Mouse (Mus musculus): ENCODE results near the gene Slc44a1.

Gene Slc44a1

DNA sequence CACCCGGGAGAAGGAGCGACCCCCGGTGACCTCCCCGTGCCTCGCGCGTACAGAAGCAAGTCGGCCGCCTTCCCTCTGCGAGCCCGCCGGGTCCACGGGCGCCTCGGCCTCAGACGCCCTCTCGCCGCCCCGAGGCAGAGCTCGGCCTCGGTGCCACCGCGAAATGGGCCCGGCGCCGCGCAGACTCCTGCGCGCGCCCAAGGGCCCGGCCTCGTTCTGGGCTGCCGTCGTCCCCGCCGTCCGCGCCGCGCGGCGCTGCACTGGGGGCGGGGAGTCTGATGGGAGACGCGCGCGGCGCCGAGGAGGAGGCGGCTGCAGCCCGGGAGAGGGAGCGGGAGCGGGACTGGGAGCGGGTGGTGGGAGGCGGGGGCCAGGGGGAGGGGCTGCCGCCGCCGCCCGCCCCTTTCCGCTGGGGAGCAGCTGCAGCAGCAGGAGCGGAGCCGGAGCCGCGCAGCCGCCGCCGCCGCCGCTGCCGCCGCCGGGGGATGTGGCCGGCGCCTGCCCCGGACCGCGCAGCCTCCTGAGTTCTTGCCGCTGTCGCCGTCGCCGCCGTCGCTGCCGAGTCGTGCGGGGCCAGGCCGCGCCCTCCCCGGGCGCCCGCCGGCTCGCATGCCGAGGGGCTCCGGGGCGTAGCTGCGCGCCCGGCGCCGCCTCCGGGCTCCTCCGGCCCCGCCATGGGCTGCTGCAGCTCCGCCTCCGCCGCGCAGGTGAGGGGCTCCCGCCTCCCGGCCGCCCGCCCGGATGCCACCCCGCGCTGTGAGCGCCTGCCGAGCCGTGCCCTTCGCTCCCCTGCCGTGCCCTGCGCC, at the start of gene Slc44a1:
Slc44a1 (plus strand) TSS at position 404 of the 806 bp plus-strand sequence.
- peak; percentile 81 for DNase-seq (ENCODE audit: low read depth, low spot score)

DNA sequence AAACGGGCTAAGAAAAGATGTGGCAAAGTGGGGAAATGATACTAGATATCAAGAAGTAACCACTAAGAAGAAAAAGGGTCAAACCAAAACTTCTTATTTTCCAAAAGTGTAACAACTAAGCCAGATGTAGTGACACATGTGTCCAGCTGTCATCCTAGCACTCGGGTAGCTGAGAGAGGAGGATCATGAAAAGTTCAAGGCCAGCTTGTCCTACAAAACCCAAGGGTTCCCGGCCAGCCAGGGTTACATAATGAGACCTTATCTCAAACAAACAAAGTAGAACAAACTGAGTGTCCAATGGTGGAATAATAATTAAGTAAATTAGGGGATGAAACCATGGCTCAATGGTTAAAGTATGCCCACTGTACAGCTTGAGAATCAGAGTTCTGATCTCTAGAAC, 45.2 kb upstream of the Slc44a1 start:
- DNase-seq (ENCODE audit: low read depth, low spot score), result no peak

DNA sequence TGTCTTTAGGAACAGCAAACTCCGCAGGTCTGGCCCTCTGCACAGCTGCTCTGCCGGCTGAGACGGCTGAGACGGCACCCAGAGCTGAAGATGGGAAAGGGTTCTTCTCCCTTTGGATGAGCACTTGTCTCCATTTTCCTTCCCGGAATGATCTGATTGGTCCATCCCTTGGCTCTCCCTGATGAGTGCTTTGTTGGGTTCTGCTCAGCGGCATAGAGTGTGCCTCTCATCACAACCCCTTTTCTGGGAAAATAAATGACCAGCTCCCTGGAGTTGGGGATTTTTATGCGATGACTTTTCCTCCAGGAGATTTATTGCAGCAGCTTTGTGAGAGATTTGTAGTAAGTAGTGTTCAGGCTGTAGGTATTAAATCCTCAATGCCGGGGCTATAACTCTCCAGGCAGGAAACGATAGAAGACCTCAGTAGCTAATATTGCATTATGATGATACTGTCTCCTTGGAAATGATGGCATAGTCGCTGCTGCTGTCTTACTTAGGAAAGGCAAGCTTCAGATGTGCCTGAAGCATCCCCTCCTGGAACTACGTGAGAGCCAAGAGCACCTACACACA, 43.5 kb upstream of the Slc44a1 start:
- no peak for DNase-seq (ENCODE audit: low read depth, low spot score)

DNA sequence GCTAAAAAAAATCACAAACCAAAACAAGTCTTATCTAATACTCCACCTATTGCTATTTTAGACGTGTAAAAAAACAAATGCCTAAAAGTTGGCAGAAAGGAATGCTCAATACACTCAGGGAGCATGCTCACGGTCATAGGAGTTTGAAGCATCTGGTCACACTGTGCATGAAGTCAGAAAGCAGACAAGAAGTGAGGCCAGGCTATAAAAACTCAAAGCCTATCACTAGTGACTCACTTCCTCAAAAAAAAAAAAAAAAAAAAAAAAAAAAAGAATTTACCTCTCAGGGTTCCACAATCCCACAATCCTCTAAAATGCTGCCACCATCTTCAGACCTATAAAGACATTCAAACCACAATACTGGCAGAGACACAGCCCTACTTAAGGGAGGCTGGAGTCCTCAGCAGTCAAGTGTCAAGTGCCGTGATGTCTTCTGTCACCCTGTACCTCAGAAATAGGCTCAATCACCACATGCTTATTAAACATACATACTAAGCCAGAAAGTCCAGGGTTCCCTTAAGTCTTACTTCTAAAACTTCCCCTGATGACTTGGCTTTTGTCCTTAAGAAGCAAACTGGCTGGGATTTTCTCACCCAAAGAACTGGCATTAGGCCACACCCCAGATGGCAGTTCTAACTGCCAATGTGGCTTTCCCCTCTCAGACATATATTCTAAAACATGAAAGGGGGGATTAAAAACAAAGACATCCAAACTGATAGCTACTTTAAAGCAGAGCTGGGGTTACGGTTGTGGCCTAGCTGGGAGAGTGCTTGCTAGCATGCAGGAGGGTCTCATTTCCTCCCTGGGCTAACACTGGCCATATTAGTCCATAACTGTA, 42.7 kb upstream of the Slc44a1 start:
- no peak for DNase-seq (ENCODE audit: low read depth, low spot score)

DNA sequence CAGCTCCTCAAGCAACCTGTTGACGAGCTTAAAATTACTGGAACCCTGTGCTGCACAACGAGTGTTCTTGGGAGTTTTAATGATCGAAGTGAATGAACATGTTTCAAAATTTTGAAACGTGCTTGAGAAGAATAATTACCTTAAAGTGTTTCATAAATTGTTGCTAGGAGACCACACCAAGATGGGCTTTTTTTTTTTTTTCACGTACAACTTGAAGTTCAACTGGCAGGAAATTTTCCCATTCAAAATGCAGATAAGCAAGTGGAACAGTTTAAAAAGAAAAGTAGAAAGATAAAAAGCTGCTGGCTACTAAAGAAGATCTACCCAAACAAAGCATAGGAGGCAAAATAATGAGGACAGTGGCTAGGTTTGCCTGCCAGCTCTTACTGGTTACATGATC, 41.7 kb upstream of the Slc44a1 start:
- DNase-seq (ENCODE audit: low read depth, low spot score), result no peak

DNA sequence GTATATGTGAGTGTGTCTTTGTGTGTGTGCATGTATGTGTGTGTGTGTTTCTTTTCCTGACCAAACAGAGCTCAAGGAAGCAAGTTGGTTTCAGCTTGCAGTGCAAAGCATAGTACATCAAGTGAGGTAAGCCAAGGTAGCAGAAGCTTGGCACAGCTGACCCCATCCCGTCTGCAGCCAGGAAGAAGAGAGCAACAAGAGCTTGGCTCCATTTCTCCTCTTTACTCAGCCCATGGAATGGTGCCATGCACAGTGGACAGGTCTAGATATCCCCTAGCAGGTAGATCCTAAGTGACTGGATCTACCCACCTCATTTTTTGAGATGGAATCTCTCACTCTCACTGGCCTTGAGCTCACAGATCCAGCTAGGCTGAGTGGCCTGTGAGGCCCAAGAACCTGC, 40.8 kb upstream of the Slc44a1 start:
- no peak for DNase-seq (ENCODE audit: low read depth, low spot score)

GRCm38 (mm10) chr4:53403386-53403785, 36.8 kb upstream of the Slc44a1 start:
- DNase-seq (ENCODE audit: low read depth, low spot score), result no peak

DNA sequence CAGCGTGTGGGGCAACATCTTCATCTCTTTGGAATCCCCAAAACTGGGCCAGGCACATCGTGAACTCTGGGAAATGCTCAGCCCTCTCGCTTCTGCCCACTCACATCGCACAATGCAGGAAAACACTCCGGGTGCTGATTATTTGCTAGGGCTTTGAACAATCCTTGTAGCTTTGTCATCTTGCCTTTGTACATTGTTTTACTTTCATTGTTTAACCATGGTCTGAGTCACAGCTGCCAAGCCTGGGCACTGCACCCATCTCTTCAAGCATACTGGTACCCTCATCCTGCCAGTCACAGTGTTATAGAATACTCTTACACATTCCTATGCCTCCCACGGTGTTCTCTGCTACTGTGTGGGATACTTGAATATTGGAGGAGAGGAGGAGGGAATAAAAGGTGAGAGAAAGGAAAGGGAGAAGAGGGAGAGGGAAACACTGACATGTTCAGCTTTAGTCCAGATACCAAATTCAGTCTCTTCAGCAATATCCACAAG, 35.7 kb upstream of the Slc44a1 start:
- DNase-seq (ENCODE audit: low read depth, low spot score), result no peak

DNA sequence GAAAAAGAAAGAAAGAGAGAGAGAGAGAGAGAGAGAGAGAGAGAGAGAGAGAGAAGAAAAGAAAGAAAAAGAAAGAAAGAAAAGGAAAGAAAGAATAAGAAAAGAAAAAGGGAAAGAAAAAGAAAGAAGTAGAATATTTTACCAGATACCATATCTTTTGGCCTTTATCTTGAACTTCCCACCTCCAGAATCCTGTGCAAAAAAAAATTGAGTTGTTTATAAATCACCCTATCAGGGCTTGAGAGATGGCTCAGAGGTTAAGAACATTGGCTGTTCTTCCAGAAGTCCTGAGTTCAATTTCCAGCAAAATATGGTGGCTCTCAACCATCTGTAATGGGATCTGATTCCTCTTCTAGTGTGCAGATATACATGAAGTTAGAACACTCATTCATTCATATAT, 33.3 kb upstream of the Slc44a1 start:
- no peak for DNase-seq (ENCODE audit: low read depth, low spot score)

- no peak for DNase-seq (ENCODE audit: low read depth, low spot score)
Measured at GRCm38 (mm10) chr4:53408821-53409220, 31.4 kb upstream of the Slc44a1 start.

DNA sequence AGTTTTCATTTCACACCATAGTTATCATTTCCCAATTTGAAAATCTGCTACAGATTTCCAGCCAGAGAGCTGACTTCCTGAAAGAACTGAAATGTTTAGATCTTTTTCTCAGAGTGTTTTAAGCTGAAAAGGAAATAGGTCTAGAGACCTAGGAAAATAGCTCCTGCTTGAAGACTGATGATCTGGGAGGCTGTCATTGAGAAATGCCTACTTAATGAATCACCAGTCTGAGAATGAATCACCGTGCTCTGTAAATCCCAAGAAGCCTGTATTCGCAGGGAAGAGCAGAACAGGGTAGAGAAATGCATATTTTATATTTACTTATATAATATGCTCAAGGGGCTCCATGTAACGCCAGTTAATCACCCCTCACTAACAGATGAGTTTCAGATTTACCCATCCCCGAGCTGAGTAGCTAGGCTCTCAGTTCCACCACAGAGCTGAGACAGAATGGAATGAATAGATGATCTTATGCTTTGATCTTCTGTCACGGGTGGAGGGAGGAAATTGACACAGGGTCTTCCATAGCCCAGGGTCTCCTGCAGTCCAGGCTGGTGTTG, 30.6 kb upstream of the Slc44a1 start:
- no peak for DNase-seq (ENCODE audit: low read depth, low spot score)

- no peak for DNase-seq (ENCODE audit: low read depth, low spot score)
Measured at GRCm38 (mm10) chr4:53410752-53411151, 29.5 kb upstream of the Slc44a1 start.

GRCm38 (mm10) chr4:53411958-53412870, 28.0 kb upstream of the Slc44a1 start:
- no peak for DNase-seq (ENCODE audit: low read depth, low spot score)

GRCm38 (mm10) chr4:53412991-53413390, 27.2 kb upstream of the Slc44a1 start:
- no peak for DNase-seq (ENCODE audit: low read depth, low spot score)

DNA sequence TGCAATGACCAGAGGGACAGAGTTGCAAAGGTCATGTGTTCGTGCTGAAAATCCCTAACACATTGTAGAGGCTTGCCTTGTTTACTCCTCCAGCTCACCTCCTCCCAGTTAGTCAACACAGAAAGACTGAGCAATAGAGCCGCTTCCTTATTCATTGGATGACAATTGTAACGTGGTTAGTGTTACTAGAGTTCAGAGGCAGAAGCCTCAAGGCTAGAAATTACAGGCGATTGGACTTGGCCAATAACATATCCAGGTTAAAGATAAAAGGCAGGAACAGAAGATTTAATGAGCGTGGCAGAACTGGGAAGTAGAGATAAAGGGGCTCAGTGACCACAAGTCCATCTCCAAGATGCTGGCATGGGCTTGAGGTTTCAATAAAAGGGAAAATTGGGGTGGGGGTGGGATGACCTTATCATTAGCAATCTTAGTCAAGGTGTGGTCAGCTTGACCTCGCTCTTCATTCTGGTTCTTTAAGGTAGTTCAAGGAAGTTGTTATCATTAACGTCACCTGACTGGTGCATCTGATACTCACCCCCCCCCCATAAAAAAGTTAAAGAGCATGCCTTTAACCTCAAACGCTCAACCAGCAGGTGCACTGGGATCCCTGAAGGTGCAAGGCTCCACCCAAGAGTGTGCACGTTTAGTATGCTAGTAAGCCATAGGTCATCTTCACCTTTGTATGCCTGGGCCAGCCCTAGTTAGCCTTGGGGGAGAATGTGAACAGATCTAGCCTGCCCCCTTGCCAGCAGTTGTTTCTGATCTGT, 26.0 kb upstream of the Slc44a1 start:
- no peak for DNase-seq (ENCODE audit: low read depth, low spot score)

- DNase-seq (ENCODE audit: low read depth, low spot score), result no peak
Measured at GRCm38 (mm10) chr4:53415873-53416637, 24.2 kb upstream of the Slc44a1 start.

DNA sequence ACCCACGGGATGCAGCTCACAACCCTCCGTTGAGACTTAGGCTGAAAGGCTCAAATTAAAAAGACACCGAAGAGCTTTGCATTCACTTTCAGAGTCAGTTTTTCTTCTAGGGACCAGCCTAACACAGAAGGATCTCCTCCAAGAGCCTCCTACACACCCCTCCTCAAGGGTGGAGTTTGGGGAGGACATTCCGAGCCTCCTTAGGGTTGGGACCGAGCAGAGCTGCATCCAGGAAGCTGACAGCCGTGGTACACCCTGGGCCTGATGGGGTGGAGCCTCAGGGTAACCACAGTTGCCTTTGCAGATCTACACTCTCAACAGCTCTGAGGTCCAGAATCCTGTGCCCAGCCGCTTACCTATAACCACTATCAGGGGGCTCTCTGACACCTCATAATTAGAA, 23.3 kb upstream of the Slc44a1 start:
- DNase-seq (ENCODE audit: low read depth, low spot score), result no peak

GRCm38 (mm10) chr4:53422799-53423198, 17.4 kb upstream of the Slc44a1 start:
- no peak for DNase-seq (ENCODE audit: low read depth, low spot score)

DNA sequence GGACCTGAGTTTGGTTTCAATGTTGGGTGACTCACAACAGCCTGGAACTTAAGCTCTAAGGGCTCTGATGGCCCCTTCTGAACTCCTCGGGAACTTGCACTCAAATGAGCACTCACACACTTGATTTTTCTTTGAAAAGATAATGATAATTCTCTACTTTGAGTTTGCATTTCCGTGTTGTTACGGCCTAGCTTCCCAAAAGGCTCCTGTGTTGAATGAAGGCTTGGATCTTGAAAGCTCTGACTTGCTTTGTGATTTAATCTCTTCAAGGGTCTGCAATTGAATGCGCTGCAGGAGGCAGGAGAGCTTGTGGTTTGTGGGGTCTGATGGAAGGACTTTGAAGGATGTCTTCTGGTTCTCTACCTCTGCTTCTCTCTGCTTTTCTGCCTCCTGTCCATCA, 13.1 kb upstream of the Slc44a1 start:
- no peak for DNase-seq (ENCODE audit: low read depth, low spot score)

Data from embryo, embryonic 11.5 days (tissue).